Mouse (Mus musculus) small intestine, adult 2 months (tissue): ENCODE measurements around the gene Myo1d. TPM values are rescaled to one million over a fixed set of nuclear protein-coding genes. Genes with fewer than 3 reads are reported as not detected.

ENCODE experiments used
- H3K27ac ChIP-seq: fragments of 200-500 bp; 2 replicates; pipeline ENCODE4 v1.5.1; 2012; ENCODE audit warnings: low read depth, low read length, control low read depth, inconsistent platforms; ENCODE audit not compliant: insufficient read depth
- H3K27me3 ChIP-seq: fragments of 200-500 bp; 2 replicates; pipeline ENCODE4 v1.6.1; 2012; ENCODE audit warnings: mild to moderate bottlenecking, moderate library complexity, low read length, inconsistent platforms; ENCODE audit not compliant: control insufficient read depth, insufficient read depth
- H3K36me3 ChIP-seq: fragments of 200-500 bp; 2 replicates; pipeline ENCODE4 v1.6.1; 2012; ENCODE audit warnings: mild to moderate bottlenecking, low read length, control low read depth, inconsistent platforms; ENCODE audit not compliant: control insufficient read depth, insufficient read depth
- H3K4me1 ChIP-seq: fragments of 200-500 bp; 2 replicates; pipeline ENCODE4 v1.6.1; 2012; ENCODE audit warnings: low read length, inconsistent platforms, mixed read lengths; ENCODE audit not compliant: control insufficient read depth, insufficient read depth, insufficient read length
- H3K4me3 ChIP-seq: fragments of 200-500 bp; 2 replicates; pipeline ENCODE4 v1.5.1; 2012; ENCODE audit warnings: low read depth, mild to moderate bottlenecking, control low read depth, inconsistent platforms, low read length, moderate library complexity
- CTCF ChIP-seq: fragments of 200-500 bp; IDR thresholded peaks from 2 replicates; pipeline ENCODE4 v1.5.1; 2012; ENCODE audit warnings: low read depth, mild to moderate bottlenecking, control low read depth, inconsistent platforms, low read length, moderate library complexity, mixed read lengths; ENCODE audit not compliant: insufficient replicate concordance, insufficient read length; ENCODE audit errors: extremely low read depth
- POLR2A ChIP-seq: fragments of 200-500 bp; IDR thresholded peaks from 2 replicates; pipeline ENCODE4 v1.6.1; 2012; ENCODE audit warnings: low read depth, mild to moderate bottlenecking, control low read depth, inconsistent platforms, low read length, moderate library complexity
- WGBS: fragments of 180-500 bp; shearing (Covaris S2); methylation state at CpG from one replicate; pipeline ENCODE4 v1.1.7; 2018; 5-methylcytosine and 5-hydroxymethylcytosine counted together
- polyA plus RNA-seq: library from polyadenylated mRNA; depleted of rRNA; stranded (reverse); fragments of >200 nt; gene quantifications from 2 replicates; pipeline ENCODE4 v1.2.3, GENCODE M21; 2012

Gene Myo1d
- polyA plus RNA-seq, 1 experiment = 139 TPM

GRCm38 (mm10) chr11:80723406-80724047 is 56.3 kb downstream of the Myo1d start:
- Histone ChIP-seq H3K27ac (no peak overlapping the region), H3K4me3 (no peak overlapping the region), H3K36me3 (no peaks in the 10 kb centered on the region; the same call in 1 of the 2 replicates), H3K4me1 (peaks cover 9% of the 10 kb centered on the region; the same call in 1 of the 2 replicates), H3K27me3 (no peaks in the 10 kb centered on the region)
- no peak for TF ChIP-seq POLR2A
- TF ChIP-seq CTCF = no peak
- WGBS = 55% methylated on average over 9 of the region's 9 CpGs

- Histone ChIP-seq H3K4me1 (peaks cover 11% of the 10 kb centered on the region; the same call in 1 of the 2 replicates), H3K36me3 (no peaks in the 10 kb centered on the region; the same call in 1 of the 2 replicates), H3K27ac (no peak overlapping the region), H3K4me3 (no peak overlapping the region), H3K27me3 (no peaks in the 10 kb centered on the region)
- WGBS = 12% methylated on average over 1 of the region's 1 CpGs
- TF ChIP-seq POLR2A (no peak), CTCF (no peak)
Observed at GRCm38 (mm10) chr11:80719014-80719413, 60.8 kb downstream of the Myo1d start.

GRCm38 (mm10) chr11:80718036-80718435 is 61.8 kb downstream of the Myo1d start:
- no peaks in the 10 kb centered on the region for H3K27me3 ChIP-seq

GRCm38 (mm10) chr11:80715115-80715514 is 64.7 kb downstream of the Myo1d start:
- TF ChIP-seq CTCF (no peak), POLR2A (no peak)
- H3K4me3 ChIP-seq = no peak overlapping the region
- no peaks in the 10 kb centered on the region for H3K27me3 ChIP-seq
- 82% methylated on average over 2 of the region's 2 CpGs for WGBS
- no peak overlapping the region for H3K27ac ChIP-seq
- H3K4me1 ChIP-seq = peaks cover 7% of the 10 kb centered on the region; the same call in 1 of the 2 replicates
- H3K36me3 ChIP-seq = no peaks in the 10 kb centered on the region

More at GRCm38 (mm10) chr11:80718036-80718435, 61.8 kb downstream of the Myo1d start:
- Histone ChIP-seq H3K27ac (no peak overlapping the region), H3K4me1 (peaks cover 7% of the 10 kb centered on the region; the same call in 1 of the 2 replicates), H3K4me3 (no peak overlapping the region), H3K36me3 (no peaks in the 10 kb centered on the region)
- TF ChIP-seq POLR2A = no peak
- TF ChIP-seq CTCF = no peak

GRCm38 (mm10) chr11:80713705-80714104 is 66.1 kb downstream of the Myo1d start:
- no peak overlapping the region for H3K27ac ChIP-seq
- H3K4me1 ChIP-seq = peaks cover 4% of the 10 kb centered on the region; the same call in 1 of the 2 replicates
- no peak for TF ChIP-seq POLR2A
- no peak for TF ChIP-seq CTCF
- no peaks in the 10 kb centered on the region for H3K27me3 ChIP-seq
- H3K4me3 ChIP-seq = no peak overlapping the region
- H3K36me3 ChIP-seq = no peaks in the 10 kb centered on the region
- 33% methylated on average over 1 of the region's 1 CpGs for WGBS

GRCm38 (mm10) chr11:80712201-80712600 is 67.6 kb downstream of the Myo1d start:
- no peak overlapping the region for H3K4me3 ChIP-seq
- H3K4me1 ChIP-seq = peaks cover 4% of the 10 kb centered on the region; the same call in 1 of the 2 replicates
- no peak for TF ChIP-seq POLR2A
- TF ChIP-seq CTCF = no peak
- 56% methylated on average over 3 of the region's 3 CpGs for WGBS
- H3K36me3 ChIP-seq = no peaks in the 10 kb centered on the region
- no peaks in the 10 kb centered on the region for H3K27me3 ChIP-seq
- H3K27ac ChIP-seq = no peak overlapping the region

- no peak overlapping the region for H3K4me3 ChIP-seq
- H3K27ac ChIP-seq = no peak overlapping the region
- WGBS = 50% methylated on average over 6 of the region's 6 CpGs
- TF ChIP-seq POLR2A (no peak), CTCF (no peak)
- no peaks in the 10 kb centered on the region for H3K36me3 ChIP-seq
- no peaks in the 10 kb centered on the region for H3K27me3 ChIP-seq
- H3K4me1 ChIP-seq = no peaks in the 10 kb centered on the region
Observed at GRCm38 (mm10) chr11:80711336-80711735, 68.5 kb downstream of the Myo1d start.
